Mouse (Mus musculus) lung, postnatal 25 days (tissue): Measurements from ENCODE around the gene Noa1.

Experiments used
- DNase-seq: peaks from one replicate; pipeline ENCODE4 v3.0.0; 2022; ENCODE audit warnings: low spot score

Gene Noa1

GRCm38 (mm10) chr5:77309924-77310772 lies at the start of gene Noa1, which contains the start of gene Polr2b:
Gene Noa1, minus strand, starts transcription at chr5:77310084.
Gene Polr2b, plus strand, starts transcription at chr5:77310147.
- DNase-seq: peak; percentile 99

DNA sequence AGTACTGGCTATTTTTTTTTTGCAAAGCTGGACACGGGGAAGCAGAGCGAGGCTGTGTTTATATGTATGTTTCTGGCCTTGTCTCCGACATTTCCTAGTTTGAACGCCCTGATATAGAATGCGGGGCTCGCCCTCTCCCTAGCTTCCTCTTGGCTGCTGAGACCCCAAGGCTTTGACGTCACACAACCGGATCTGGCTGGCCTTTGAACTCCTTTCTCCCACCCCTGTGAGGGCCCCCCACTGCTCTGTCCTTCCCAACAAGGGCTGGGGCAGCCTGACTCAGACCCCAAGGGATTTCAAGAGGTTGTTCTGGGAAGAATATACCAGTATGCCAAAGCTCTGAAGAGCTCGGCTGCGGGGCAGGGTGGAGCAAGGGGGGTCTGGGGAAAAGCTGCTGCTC lies 48.5 kb upstream of the Noa1 start:
- DNase-seq: peak; percentile 67

- DNase-seq: peak; percentile 80
Measured at GRCm38 (mm10) chr5:77357405-77358149, 47.7 kb upstream of the Noa1 start.

GRCm38 (mm10) chr5:77355307-77356265 lies 45.7 kb upstream of the Noa1 start:
- DNase-seq: no peak

DNA sequence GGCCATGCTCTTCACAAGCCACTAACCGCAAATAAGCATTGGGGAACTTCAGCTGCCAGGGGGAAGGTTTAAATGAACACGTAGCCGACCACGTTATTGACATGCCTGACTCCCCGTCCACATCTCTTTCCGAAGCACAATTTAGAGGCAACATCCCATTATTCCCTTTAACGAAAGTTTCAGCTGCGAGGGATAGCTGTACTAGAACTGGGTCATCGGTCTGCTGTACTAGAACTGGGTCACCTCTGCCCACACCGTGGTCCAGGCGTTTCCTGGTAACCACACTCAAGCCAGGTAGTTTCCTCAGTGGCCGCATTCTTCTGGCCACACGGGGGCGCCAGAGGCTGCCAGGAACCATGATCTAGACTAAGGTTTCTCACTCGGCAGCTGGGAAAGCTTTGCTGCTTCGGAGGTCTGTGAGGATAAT lies 44.5 kb upstream of the Noa1 start:
- DNase-seq: peak; percentile 87

DNA sequence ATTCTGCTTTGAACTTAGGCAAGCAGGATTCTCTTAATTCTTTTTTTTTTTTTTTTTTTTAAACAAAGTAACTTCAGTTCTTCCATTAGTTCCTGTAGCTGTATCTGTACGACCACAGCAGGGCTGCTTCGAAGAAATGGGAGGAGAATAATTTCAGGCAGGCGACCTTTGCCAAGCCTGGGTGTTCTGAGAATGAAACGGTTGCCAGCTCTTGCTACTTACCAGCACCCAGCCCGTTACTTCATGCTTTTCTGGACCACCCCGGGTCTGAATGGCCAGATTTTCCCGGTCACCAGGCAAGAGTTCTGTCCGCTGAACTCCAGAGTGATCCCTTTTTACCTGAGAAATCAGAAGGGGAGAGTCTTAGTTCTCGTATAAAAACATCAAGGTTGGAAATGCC lies 41.8 kb upstream of the Noa1 start:
- no peak for DNase-seq

GRCm38 (mm10) chr5:77349971-77350658 lies 40.2 kb upstream of the Noa1 start:
- no peak for DNase-seq

DNA sequence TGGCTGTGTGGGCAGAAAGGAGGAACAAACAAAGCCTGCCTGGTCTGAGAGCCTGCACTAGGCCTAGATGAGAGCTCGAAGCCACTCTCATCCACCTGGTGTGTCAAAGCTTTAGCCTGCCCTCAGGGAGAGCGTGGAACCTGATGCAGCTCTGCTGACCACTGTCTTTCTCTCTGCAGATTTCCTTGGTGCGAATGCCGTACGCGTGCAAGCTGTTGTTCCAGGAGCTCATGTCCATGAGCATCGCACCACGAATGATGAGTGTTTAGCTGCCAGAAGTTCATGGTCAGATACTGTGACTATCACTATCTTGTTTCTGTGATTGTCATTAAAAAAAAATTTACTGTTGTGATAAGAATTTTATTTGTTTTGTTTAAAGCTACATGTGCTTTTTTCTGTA lies 39.0 kb upstream of the Noa1 start:
- no peak for DNase-seq

GRCm38 (mm10) chr5:77340033-77340432 lies 30.1 kb upstream of the Noa1 start:
- no peak for DNase-seq

- no peak for DNase-seq
Measured at GRCm38 (mm10) chr5:77330154-77330553, 20.3 kb upstream of the Noa1 start.

- no peak for DNase-seq
Measured at GRCm38 (mm10) chr5:77324936-77325335, 15.1 kb upstream of the Noa1 start.

- DNase-seq: no peak
Measured at GRCm38 (mm10) chr5:77314986-77315385, 5.1 kb upstream of the Noa1 start.

DNA sequence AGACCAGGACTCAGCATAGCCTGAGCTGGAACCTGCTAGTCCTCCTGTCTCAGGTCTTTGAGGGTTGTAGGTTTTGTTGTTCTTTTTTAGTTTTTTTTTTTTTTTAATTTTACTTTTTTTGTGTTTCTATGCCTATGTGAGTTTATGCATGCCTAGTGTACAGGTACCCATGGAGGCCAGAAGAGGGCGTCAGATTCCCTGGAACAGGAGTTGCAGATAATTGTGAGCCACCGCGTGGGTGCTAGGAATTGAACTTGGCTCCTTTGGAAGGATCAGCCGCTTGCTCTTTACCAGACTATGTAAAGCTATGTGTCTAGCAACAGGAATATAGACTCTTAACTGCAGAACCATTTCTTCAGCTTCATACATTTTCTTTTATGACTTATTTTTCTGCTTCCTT lies 4.3 kb upstream of the Noa1 start:
- DNase-seq: no peak

DNA sequence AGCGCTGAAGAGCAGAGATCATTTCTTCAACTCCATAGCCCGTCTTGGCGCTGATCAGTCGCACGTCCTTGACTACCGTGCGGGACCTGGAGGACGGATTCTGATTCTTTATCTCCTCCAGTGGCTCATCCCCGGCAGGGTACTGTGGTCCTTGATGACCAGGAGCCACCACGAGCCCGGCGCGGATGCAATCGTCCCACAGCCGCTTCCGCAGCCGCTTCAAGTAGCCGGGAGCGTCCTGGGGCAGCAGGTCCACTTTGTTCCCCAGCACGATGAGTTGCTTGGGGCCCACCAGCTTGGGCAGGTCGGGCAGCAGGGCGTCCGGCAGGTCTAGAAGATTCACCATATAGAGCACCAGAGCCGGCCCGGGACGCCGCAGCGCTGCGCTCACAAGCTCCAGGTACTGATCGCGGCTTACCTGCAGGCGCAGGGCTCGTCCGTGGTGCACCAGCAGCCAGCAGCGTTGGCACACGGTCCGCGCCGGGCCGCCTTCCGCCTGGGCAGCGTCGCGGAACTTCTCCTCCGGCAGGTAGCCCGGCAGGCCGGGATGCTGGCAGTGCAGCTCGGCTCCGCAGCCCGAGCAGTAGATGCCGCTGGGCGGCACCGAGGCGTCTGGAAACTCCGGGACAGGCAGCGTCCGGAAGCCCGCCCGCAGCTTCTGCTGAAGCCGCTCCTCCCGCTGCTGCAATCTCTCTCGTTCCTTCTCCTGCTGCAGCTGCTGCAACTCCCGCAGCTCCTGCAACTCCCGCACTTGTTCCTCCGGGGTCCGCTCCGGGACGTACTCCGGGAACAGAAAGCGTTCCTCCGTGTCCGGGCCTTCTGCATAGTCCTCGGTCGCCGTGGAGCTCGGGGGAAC lies 605 bp downstream of the Noa1 start:
- peak; percentile 8 for DNase-seq

DNA sequence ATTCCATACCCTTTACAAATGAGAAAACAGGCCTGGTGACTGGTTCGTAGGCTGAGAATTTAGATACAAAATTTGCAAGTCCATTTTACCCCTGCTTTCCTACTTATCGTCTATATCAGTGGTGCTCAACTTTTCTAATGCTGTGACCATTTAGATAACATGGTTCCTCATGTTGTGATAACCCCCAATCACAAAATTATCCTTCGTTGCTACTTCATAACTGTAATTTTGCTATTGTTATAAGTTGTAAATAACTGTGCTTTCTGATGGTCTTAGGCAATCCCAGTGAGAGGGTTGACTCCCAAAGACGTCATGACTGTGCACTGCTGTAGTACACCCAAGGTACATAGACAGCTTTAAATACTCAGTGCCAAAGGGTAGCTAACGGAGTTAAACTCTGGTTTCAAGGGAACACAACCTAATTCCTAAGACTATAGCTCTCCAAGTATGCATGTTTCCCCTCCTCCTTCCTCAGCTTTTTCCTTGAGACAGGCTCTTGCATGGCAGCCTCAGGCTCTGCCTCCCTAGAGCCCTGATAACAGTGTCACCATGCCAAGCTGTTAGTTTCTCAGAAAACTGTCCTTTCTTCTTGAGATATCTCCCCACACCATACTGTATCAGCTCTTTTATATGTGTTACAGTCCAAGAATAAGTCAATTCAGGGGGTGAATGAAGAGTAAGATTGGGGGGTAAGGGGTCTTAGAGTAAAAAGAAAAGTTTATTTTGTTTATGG lies 1.9 kb downstream of the Noa1 start:
- DNase-seq: no peak

GRCm38 (mm10) chr5:77301296-77301903 lies 8.5 kb downstream of the Noa1 start:
- no peak for DNase-seq

GRCm38 (mm10) chr5:77299486-77299885 lies 10.4 kb downstream of the Noa1 start:
- DNase-seq: no peak

- DNase-seq: peak; percentile 29
Measured at GRCm38 (mm10) chr5:77292803-77293522, 16.9 kb downstream of the Noa1 start.

DNA sequence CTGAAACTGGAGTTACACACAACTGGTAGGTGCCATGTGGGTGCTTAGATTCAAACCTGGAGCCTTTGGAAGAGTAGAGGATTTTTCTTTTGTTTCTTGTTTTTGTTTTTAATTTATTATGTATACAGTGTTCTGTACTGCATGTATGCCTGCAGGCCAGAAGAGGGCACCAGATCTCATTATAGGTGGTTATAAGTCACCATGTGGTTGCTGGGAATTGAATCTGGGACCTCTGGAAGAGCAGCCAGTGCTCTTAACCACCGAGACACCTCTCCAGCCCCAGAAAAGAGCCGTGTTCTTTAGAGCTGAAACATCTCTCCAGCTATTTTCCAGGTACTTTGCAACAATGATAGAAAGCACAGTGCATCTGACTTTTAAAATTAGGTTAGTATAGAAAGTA lies 19.3 kb downstream of the Noa1 start:
- no peak for DNase-seq
